Mouse (Mus musculus) MEL (cell line): ENCODE measurements around the gene Gtf3c2. TPM values are rescaled to one million over a fixed set of nuclear protein-coding genes. Genes with fewer than 3 reads are reported as not detected.
A peak's percentile ranks its signal among the peaks of the same experiment; 100 is the strongest.

Source experiments
- DNase-seq: peaks from one replicate; pipeline ENCODE4 v3.0.0; 2011; ENCODE audit warnings: low read depth, low spot score
- H3K27ac ChIP-seq: 2 replicates; pipeline ENCODE4 v1.5.1; 2012; ENCODE audit warnings: low read depth, mild to moderate bottlenecking, control low read depth, low read length, moderate library complexity; ENCODE audit not compliant: control insufficient read depth
- H3K27me3 ChIP-seq, 2 experiments: fragments of 150-350 bp in 1 of 2; sonication (generic) in 1 of 2; 2 replicates each; pipeline ENCODE4 v1.6.1; 2012; ENCODE audit warnings: low read length in 2 of 2, mild to moderate bottlenecking in 2 of 2, improper control_type of control experiment in 1 of 2, moderate library complexity in 1 of 2; ENCODE audit not compliant: insufficient read depth in 2 of 2, control insufficient read depth in 1 of 2
- H3K36me3 ChIP-seq, 2 experiments: 2 replicates each; pipeline ENCODE4 v1.6.1; 2012 to 2014; ENCODE audit warnings: low read length in 2 of 2, improper control_type of control experiment in 1 of 2, inconsistent platforms in 1 of 2, mild to moderate bottlenecking in 1 of 2; ENCODE audit not compliant: insufficient read depth in 2 of 2, control insufficient read depth in 1 of 2
- H3K4me1 ChIP-seq, 2 experiments: fragments of 150-350 bp in 1 of 2; sonication (generic) in 1 of 2; 2 replicates each; pipeline ENCODE4 v1.6.1; 2012; ENCODE audit warnings: low read length in 2 of 2, improper control_type of control experiment in 1 of 2, mild to moderate bottlenecking in 1 of 2; ENCODE audit not compliant: insufficient read depth in 2 of 2, control insufficient read depth in 1 of 2
- H3K4me3 ChIP-seq, 2 experiments: fragments of 150-350 bp in 1 of 2; sonication (generic) in 1 of 2; 2 replicates each; pipeline ENCODE4 v1.5.1; 2012; ENCODE audit warnings: low read depth in 2 of 2, low read length in 2 of 2, mild to moderate bottlenecking in 2 of 2, moderate library complexity in 2 of 2, control low read depth in 1 of 2, improper control_type of control experiment in 1 of 2; ENCODE audit not compliant: control insufficient read depth in 1 of 2, insufficient read depth in 1 of 2
- H3K79me2 ChIP-seq: 2 replicates; pipeline ENCODE4 v1.6.1; 2012; ENCODE audit warnings: mild to moderate bottlenecking, low read length, moderate library complexity; ENCODE audit not compliant: control insufficient read depth, poor library complexity, insufficient read depth
- H3K9ac ChIP-seq: 2 replicates; pipeline ENCODE4 v1.6.1; 2012; ENCODE audit warnings: low read depth, mild to moderate bottlenecking, control low read depth, low read length, moderate library complexity; ENCODE audit not compliant: control insufficient read depth, poor library complexity, severe bottlenecking
- H3K9me3 ChIP-seq: fragments of 150-350 bp; sonication (generic); replicated peaks from 2 replicates; pipeline ENCODE4 v1.6.1; 2012; ENCODE audit warnings: mild to moderate bottlenecking, low read length, improper control_type of control experiment, moderate library complexity; ENCODE audit not compliant: insufficient read depth
- BHLHE40 ChIP-seq: IDR thresholded peaks from 2 replicates; pipeline ENCODE4 v1.6.1; 2012; ENCODE audit warnings: low read depth, mild to moderate bottlenecking, inconsistent platforms, low read length, improper control_type of control experiment, borderline replicate concordance
- CHD1 ChIP-seq: IDR thresholded peaks from 2 replicates; pipeline ENCODE4 v1.6.1; 2012; ENCODE audit warnings: low read depth, mild to moderate bottlenecking, inconsistent platforms, low read length, improper control_type of control experiment
- CHD2 ChIP-seq: IDR thresholded peaks from 2 replicates; pipeline ENCODE4 v1.6.1; 2011; ENCODE audit warnings: low read length, improper control_type of control experiment
- E2F4 ChIP-seq: IDR thresholded peaks from 2 replicates; pipeline ENCODE4 v1.6.1; 2011; ENCODE audit warnings: low read depth, low read length, improper control_type of control experiment, borderline replicate concordance
- ELF1 ChIP-seq: IDR thresholded peaks from 2 replicates; pipeline ENCODE4 v1.6.1; 2014; ENCODE audit warnings: low read depth, mild to moderate bottlenecking, inconsistent platforms, low read length, improper control_type of control experiment, moderate library complexity
- EP300 ChIP-seq, 2 experiments: IDR thresholded peaks; 2 replicates each; pipeline ENCODE4 v1.6.1; 2011; ENCODE audit warnings: improper control_type of control experiment in 2 of 2, low read length in 2 of 2, low read depth in 1 of 2, mild to moderate bottlenecking in 1 of 2
- ETS1 ChIP-seq: IDR thresholded peaks from 2 replicates; pipeline ENCODE4 v1.6.1; 2012; ENCODE audit warnings: low read depth, mild to moderate bottlenecking, inconsistent platforms, low read length, improper control_type of control experiment, moderate library complexity
- GABPA ChIP-seq: IDR thresholded peaks from 2 replicates; pipeline ENCODE4 v1.6.1; 2012; ENCODE audit warnings: low read depth, mild to moderate bottlenecking, inconsistent platforms, low read length, improper control_type of control experiment, moderate library complexity
- GATA1 ChIP-seq: IDR thresholded peaks from 2 replicates; pipeline ENCODE4 v1.6.1; 2011; ENCODE audit warnings: low read depth, low read length, improper control_type of control experiment
- HCFC1 ChIP-seq: IDR thresholded peaks from 2 replicates; pipeline ENCODE4 v1.6.1; 2012; ENCODE audit warnings: low read depth, mild to moderate bottlenecking, inconsistent platforms, low read length, improper control_type of control experiment, moderate library complexity
- JUND ChIP-seq: IDR thresholded peaks from 2 replicates; pipeline ENCODE4 v1.6.1; 2011; ENCODE audit warnings: low read depth, mild to moderate bottlenecking, improper control_type of control experiment, low read length
- MAFK ChIP-seq: IDR thresholded peaks from 2 replicates; pipeline ENCODE4 v1.6.1; 2011; ENCODE audit warnings: low read depth, mild to moderate bottlenecking, low read length, improper control_type of control experiment, borderline replicate concordance
- MAZ ChIP-seq: IDR thresholded peaks from 2 replicates; pipeline ENCODE4 v1.6.1; 2012; ENCODE audit warnings: low read depth, mild to moderate bottlenecking, inconsistent platforms, low read length, improper control_type of control experiment
- MEF2A ChIP-seq: IDR thresholded peaks from 2 replicates; pipeline ENCODE4 v1.6.1; 2014; ENCODE audit warnings: low read depth, mild to moderate bottlenecking, inconsistent platforms, low read length, improper control_type of control experiment; ENCODE audit not compliant: poor library complexity, insufficient replicate concordance, severe bottlenecking; ENCODE audit errors: extremely low read depth
- MXI1 ChIP-seq: IDR thresholded peaks from 2 replicates; pipeline ENCODE4 v1.6.1; 2011; ENCODE audit warnings: mild to moderate bottlenecking, low read depth, low read length, improper control_type of control experiment
- MYB ChIP-seq: IDR thresholded peaks from 2 replicates; pipeline ENCODE4 v1.6.1; 2011; ENCODE audit warnings: mild to moderate bottlenecking, low read depth, low read length, improper control_type of control experiment
- MYC ChIP-seq: IDR thresholded peaks from 2 replicates; pipeline ENCODE4 v1.6.1; 2011; ENCODE audit warnings: low read depth, mild to moderate bottlenecking, low read length, improper control_type of control experiment, moderate library complexity
- NELFE ChIP-seq: IDR thresholded peaks from 2 replicates; pipeline ENCODE4 v1.6.1; 2011; ENCODE audit warnings: low read depth, low read length, improper control_type of control experiment
- NRF1 ChIP-seq: IDR thresholded peaks from 2 replicates; pipeline ENCODE4 v1.6.1; 2014; ENCODE audit warnings: low read depth, mild to moderate bottlenecking, inconsistent platforms, low read length, improper control_type of control experiment, moderate library complexity; ENCODE audit not compliant: poor library complexity, insufficient read depth, severe bottlenecking
- POLR2A ChIP-seq, 2 experiments: IDR thresholded peaks; 2 replicates each; pipeline ENCODE4 v1.6.1; 2011 to 2012; ENCODE audit warnings: low read length in 2 of 2, mild to moderate bottlenecking in 2 of 2, control low read depth in 1 of 2, improper control_type of control experiment in 1 of 2, low read depth in 1 of 2, moderate library complexity in 1 of 2; ENCODE audit not compliant: control insufficient read depth in 1 of 2, insufficient read depth in 1 of 2, poor library complexity in 1 of 2
- POLR2AphosphoS5 ChIP-seq: IDR thresholded peaks from 2 replicates; pipeline ENCODE4 v1.6.1; 2012; ENCODE audit warnings: low read depth, borderline replicate concordance, mild to moderate bottlenecking, inconsistent platforms, low read length, moderate library complexity, mixed read lengths
- RAD21 ChIP-seq: IDR thresholded peaks from 2 replicates; pipeline ENCODE4 v1.6.1; 2011; ENCODE audit warnings: mild to moderate bottlenecking, low read depth, low read length, improper control_type of control experiment
- RCOR1 ChIP-seq: IDR thresholded peaks from 2 replicates; pipeline ENCODE4 v1.6.1; 2012; ENCODE audit warnings: low read depth, mild to moderate bottlenecking, inconsistent platforms, low read length, improper control_type of control experiment
- SIN3A ChIP-seq: IDR thresholded peaks from 2 replicates; pipeline ENCODE4 v1.6.1; 2012; ENCODE audit warnings: low read length, improper control_type of control experiment, inconsistent platforms
- SMC3 ChIP-seq: IDR thresholded peaks from 2 replicates; pipeline ENCODE4 v1.6.1; 2011; ENCODE audit warnings: low read depth, low read length, improper control_type of control experiment
- TBP ChIP-seq: IDR thresholded peaks from 2 replicates; pipeline ENCODE4 v1.8.0; 2011; ENCODE audit warnings: low read depth, low read length, improper control_type of control experiment
- TCF12 ChIP-seq: IDR thresholded peaks from 2 replicates; pipeline ENCODE4 v1.6.1; 2014; ENCODE audit warnings: low read depth, mild to moderate bottlenecking, inconsistent platforms, low read length, improper control_type of control experiment, moderate library complexity
- UBTF ChIP-seq: IDR thresholded peaks from 2 replicates; pipeline ENCODE4 v1.6.1; 2012; ENCODE audit warnings: low read depth, mild to moderate bottlenecking, inconsistent platforms, low read length, improper control_type of control experiment, moderate library complexity, borderline replicate concordance; ENCODE audit not compliant: insufficient read depth
- USF1 ChIP-seq: IDR thresholded peaks from 2 replicates; pipeline ENCODE4 v1.6.1; 2014; ENCODE audit warnings: low read depth, mild to moderate bottlenecking, inconsistent platforms, low read length, improper control_type of control experiment, moderate library complexity
- USF2 ChIP-seq, 2 experiments: IDR thresholded peaks; 2 replicates each; pipeline ENCODE4 v1.6.1; 2011 to 2012; ENCODE audit warnings: improper control_type of control experiment in 2 of 2, low read length in 2 of 2, borderline replicate concordance in 1 of 2, inconsistent platforms in 1 of 2, low read depth in 1 of 2, mild to moderate bottlenecking in 1 of 2; ENCODE audit not compliant: insufficient read depth in 1 of 2
- ZC3H11A ChIP-seq: IDR thresholded peaks from 2 replicates; pipeline ENCODE4 v1.6.1; 2012; ENCODE audit warnings: low read depth, mild to moderate bottlenecking, inconsistent platforms, low read length, improper control_type of control experiment
- ZKSCAN1 ChIP-seq: IDR thresholded peaks from 2 replicates; pipeline ENCODE4 v1.6.1; 2012; ENCODE audit warnings: low read depth, mild to moderate bottlenecking, inconsistent platforms, low read length, improper control_type of control experiment, moderate library complexity
- ZMIZ1 ChIP-seq: IDR thresholded peaks from 2 replicates; pipeline ENCODE4 v1.6.1; 2012; ENCODE audit warnings: low read depth, mild to moderate bottlenecking, inconsistent platforms, low read length, improper control_type of control experiment, moderate library complexity
- ZNF384 ChIP-seq: IDR thresholded peaks from 2 replicates; pipeline ENCODE4 v1.6.1; 2012; ENCODE audit warnings: low read depth, mild to moderate bottlenecking, inconsistent platforms, low read length, improper control_type of control experiment
- polyA plus RNA-seq, 2 experiments: library from polyadenylated mRNA; stranded (reverse) in 1 of 2; unstranded in 1 of 2; fragments of >175 nt in 1 of 2; fragments of >200 nt in 1 of 2; gene quantifications; 2 replicates each; pipeline versions ENCODE4 v1.2.1 to v1.2.4; 2012; ENCODE audit warnings: low replicate concordance in 2 of 2, low read depth in 1 of 2; ENCODE audit not compliant: insufficient read length in 2 of 2, insufficient read depth in 1 of 2, missing spikeins in 1 of 2
- total RNA-seq: library from RNA; depleted of rRNA; stranded (reverse); fragments of 300-350 nt; gene quantifications from 2 replicates; pipeline ENCODE4 v1.2.3, GENCODE M21; 2012

The Gtf3c2 gene
- total and polyA plus RNA-seq, 3 experiments = 50.9 to 129 TPM; not detected in 1

DNA sequence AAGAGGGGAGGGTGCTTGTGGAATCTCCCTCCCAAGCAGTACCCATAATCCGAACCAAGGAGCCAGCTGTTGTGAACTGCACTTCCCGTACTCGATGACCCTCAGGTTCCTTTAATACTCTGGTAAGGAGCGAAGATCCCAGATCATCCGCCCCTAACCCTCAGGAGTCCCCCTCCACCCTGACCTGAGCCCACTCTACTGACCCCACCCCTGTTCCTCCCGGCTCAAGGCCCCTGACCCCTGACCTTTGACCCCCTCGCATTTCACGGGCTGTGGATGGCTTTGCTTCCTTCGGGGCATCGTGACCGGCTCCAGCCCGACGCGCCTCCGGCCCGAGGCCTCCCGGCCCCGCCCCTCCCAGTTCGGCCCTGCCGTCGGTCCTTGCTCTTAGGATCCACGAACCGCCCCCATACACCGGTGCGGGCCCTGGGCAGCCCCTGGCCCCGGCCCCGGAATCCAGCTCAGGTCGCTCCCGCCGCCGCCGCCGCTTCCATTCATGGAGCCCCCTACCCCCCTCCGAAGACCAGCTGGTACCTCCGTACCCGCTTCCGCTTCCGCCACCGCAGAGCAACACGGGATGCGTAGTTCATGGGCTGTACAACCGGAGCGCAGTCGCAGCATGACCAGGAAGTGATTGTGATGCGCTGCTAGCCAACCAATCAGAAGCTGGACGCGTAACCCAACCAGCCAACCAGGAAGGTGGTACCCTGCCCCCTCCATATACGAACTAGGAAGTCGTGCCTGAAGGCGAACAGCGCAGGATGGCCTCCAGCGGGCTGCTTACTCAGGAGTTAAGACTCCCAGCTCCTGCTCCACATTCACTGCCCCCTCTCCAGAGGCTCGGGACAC lies 22.0 kb upstream of the Gtf3c2 start, which contains the start of gene Zfp513:
Gene Zfp513, minus strand, starts transcription at position 562 of the 849 bp plus-strand sequence.
- no peaks in the 10 kb centered on the region; a peak in 1 of 4 replicates for H3K4me1 ChIP-seq
- peaks cover 8 to 27% of the 10 kb centered on the region in 2 experiments for H3K36me3 ChIP-seq
- DNase-seq = peak; percentile 100
- H3K4me3 ChIP-seq = peak within 1 kb of the TSS; percentile 62 to 71
- H3K27me3 ChIP-seq = no peaks in the 10 kb centered on the region
- H3K27ac ChIP-seq = peak within 1 kb of the TSS; percentile 74
- peaks cover 13% of the 10 kb centered on the region for H3K79me2 ChIP-seq
- H3K9ac ChIP-seq = peak within 1 kb of the TSS; percentile 87
- no peaks in the 10 kb centered on the region for H3K9me3 ChIP-seq
- TF ChIP-seq RCOR1 (peak; percentile 56; the same call in 1 of the 2 replicates), EP300 (IDR thresholded peaks at IDR 0.05; ENCODE audit: low read depth in 1 of 2, low read length in 2 of 2) (peak in 1 of 2 experiments; percentile 60; a peak in 2 of 4 replicates), HCFC1 (peak; percentile 99), ETS1 (peak; percentile 77), POLR2A (IDR thresholded peaks at IDR 0.05; ENCODE audit: control insufficient read depth in 1 of 2, insufficient read depth in 1 of 2, low read depth in 1 of 2, low read length in 2 of 2, poor library complexity in 1 of 2) (peak; percentile 49 to 88), MYC (peak; percentile 90), USF1 (peak; percentile 82), RAD21 (no peak), ZC3H11A (no peak), ZMIZ1 (peak; percentile 97), ZNF384 (no peak; the same call in 1 of the 2 replicates), MAZ (peak; percentile 97), BHLHE40 (no peak; the same call in 1 of the 2 replicates), MXI1 (peak; percentile 88), JUND (no peak), POLR2AphosphoS5 (peak; percentile 65; the same call in 1 of the 2 replicates), UBTF (peak; percentile 76; the same call in 1 of the 2 replicates), CHD2 (peak; percentile 98), GATA1 (no peak; the same call in 1 of the 2 replicates), SIN3A (peak; percentile 98), NELFE (peak; percentile 63), SMC3 (peak; percentile 20; the same call in 1 of the 2 replicates), ZKSCAN1 (peak; percentile 93), E2F4 (no peak; the same call in 1 of the 2 replicates), MAFK (no peak; the same call in 1 of the 2 replicates), NRF1 (peak; percentile 91), MEF2A (peak; percentile 83; the same call in 1 of the 2 replicates), ELF1 (peak; percentile 100), MYB (peak; percentile 44; the same call in 1 of the 2 replicates), GABPA (no peak; the same call in 1 of the 2 replicates), TCF12 (peak; percentile 72; the same call in 1 of the 2 replicates), TBP (peak; percentile 70), USF2 (IDR thresholded peaks at IDR 0.05; ENCODE audit: borderline replicate concordance in 1 of 2, insufficient read depth in 1 of 2, low read depth in 1 of 2, low read length in 2 of 2) (no peak), CHD1 (peak; percentile 98)
